Mouse (Mus musculus) limb, embryonic 12.5 days (tissue): ENCODE measurements at regions not wholly inside any gene's neighbourhood (a gene's known extent, or its start where the extent isn't known, plus 50 kb on each side); places are given as distances from the start of the nearest gene placed in this dataset.

ENCODE experiments used
- ATAC-seq: fragments of 200-750 bp; cut with Nextera tagmentation; 2 replicates; pipeline ENCODE4 v1.8.0; 2017; ENCODE audit warnings: low read depth, moderate TSS enrichment; ENCODE audit not compliant: insufficient number of reproducible peaks, insufficient read depth, low FRiP score, low TSS enrichment
- H3K27ac ChIP-seq: fragments of 300-500 bp; sonication (generic); 2 replicates; pipeline ENCODE4 v1.5.1; 2016; ENCODE audit warnings: mild to moderate bottlenecking, moderate library complexity
- H3K27me3 ChIP-seq: fragments of 300-500 bp; sonication (generic); 2 replicates; pipeline ENCODE4 v1.6.1; 2016; ENCODE audit warnings: mild to moderate bottlenecking, moderate library complexity
- H3K36me3 ChIP-seq: fragments of 300-500 bp; sonication (generic); 2 replicates; pipeline ENCODE4 v1.6.1; 2016; ENCODE audit warnings: mild to moderate bottlenecking, moderate library complexity
- H3K4me1 ChIP-seq: fragments of 300-500 bp; sonication (generic); replicated peaks from 2 replicates; pipeline ENCODE4 v1.6.1; 2016
- H3K4me2 ChIP-seq: fragments of 300-500 bp; sonication (generic); 2 replicates; pipeline ENCODE4 v1.6.1; 2016; ENCODE audit warnings: mild to moderate bottlenecking, moderate library complexity
- H3K4me3 ChIP-seq: fragments of 300-500 bp; sonication (generic); replicated peaks from 2 replicates; pipeline ENCODE4 v1.5.1; 2016; ENCODE audit warnings: mild to moderate bottlenecking
- H3K9ac ChIP-seq: fragments of 300-500 bp; sonication (generic); replicated peaks from 2 replicates; pipeline ENCODE4 v1.6.1; 2016; ENCODE audit warnings: mild to moderate bottlenecking, moderate library complexity
- H3K9me3 ChIP-seq: fragments of 300-500 bp; sonication (generic); 2 replicates; pipeline ENCODE4 v1.6.1; 2016; ENCODE audit warnings: mild to moderate bottlenecking, moderate library complexity
- WGBS: fragments of 180-500 bp; shearing (Covaris S2); methylation state at CpG from one replicate; pipeline ENCODE4 v1.1.7; 2016; 5-methylcytosine and 5-hydroxymethylcytosine counted together

GRCm38 (mm10) chr2:106455972-106456371 lies 237.1 kb upstream of the Mpped2 start:
- WGBS = 80% methylated on average over 3 of the region's 3 CpGs
- Histone ChIP-seq H3K4me3 (no peak overlapping the region), H3K4me2 (no peak overlapping the region), H3K36me3 (no peaks in the 10 kb centered on the region), H3K9me3 (no peaks in the 10 kb centered on the region), H3K27ac (no peak overlapping the region), H3K4me1 (peaks cover 6% of the 10 kb centered on the region), H3K27me3 (no peaks in the 10 kb centered on the region), H3K9ac (no peak overlapping the region)
- no peak for ATAC-seq

DNA sequence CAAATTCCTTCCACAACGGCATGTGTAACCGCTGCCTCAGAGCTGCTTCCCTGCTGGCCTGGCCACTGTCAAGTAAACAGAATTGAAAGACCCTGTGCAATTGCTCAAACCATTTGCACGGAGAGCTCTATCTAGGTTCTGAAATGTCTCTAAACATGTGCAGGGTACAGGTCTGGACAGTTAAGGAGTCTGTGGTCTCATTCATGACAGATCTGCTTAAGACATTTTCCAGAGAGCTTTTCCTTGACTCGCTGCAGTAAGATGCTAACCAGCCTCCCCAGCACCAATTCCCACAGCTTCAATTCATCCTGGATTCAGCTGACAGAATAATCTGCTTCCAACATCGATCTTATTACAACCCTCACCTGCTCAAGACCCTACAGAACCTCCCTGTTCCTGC lies 235.1 kb upstream of the Mpped2 start:
- Histone ChIP-seq H3K4me3 (no peak overlapping the region), H3K4me2 (no peak overlapping the region), H3K4me1 (peaks cover 23% of the 10 kb centered on the region), H3K27me3 (no peaks in the 10 kb centered on the region), H3K27ac (peak overlapping the region; percentile 41; the same call in 1 of the 2 replicates), H3K9ac (no peak overlapping the region), H3K9me3 (no peaks in the 10 kb centered on the region), H3K36me3 (no peaks in the 10 kb centered on the region)
- 43% methylated on average over 5 of the region's 5 CpGs for WGBS
- ATAC-seq = no peak

- WGBS = 14% methylated on average over 8 of the region's 8 CpGs
- no peaks in the 10 kb centered on the region for H3K36me3 ChIP-seq
- no peak overlapping the region for H3K27ac ChIP-seq
- H3K4me3 ChIP-seq = no peak overlapping the region
- H3K27me3 ChIP-seq = no peaks in the 10 kb centered on the region
- peaks cover 23% of the 10 kb centered on the region for H3K4me1 ChIP-seq
- no peaks in the 10 kb centered on the region for H3K9me3 ChIP-seq
- 0 out of 2 replicates have a peak, but pooled peaks have one; percentile 13 for ATAC-seq
- H3K9ac ChIP-seq = no peak overlapping the region
- peak overlapping the region; percentile 23 for H3K4me2 ChIP-seq
Measured at GRCm38 (mm10) chr2:106461021-106461420, 232.0 kb upstream of the Mpped2 start.

- Histone ChIP-seq H3K9ac (no peak overlapping the region), H3K4me1 (peaks cover 23% of the 10 kb centered on the region), H3K4me3 (no peak overlapping the region), H3K36me3 (no peaks in the 10 kb centered on the region), H3K27me3 (no peaks in the 10 kb centered on the region), H3K9me3 (no peaks in the 10 kb centered on the region), H3K4me2 (peak overlapping the region; percentile 23), H3K27ac (peak overlapping the region; percentile 50; the same call in 1 of the 2 replicates)
- WGBS = 32% methylated on average over 7 of the region's 7 CpGs
- 0 out of 2 replicates have a peak, but pooled peaks have one; percentile 45 for ATAC-seq
Measured at GRCm38 (mm10) chr2:106461490-106461889, 231.6 kb upstream of the Mpped2 start.

- no peaks in the 10 kb centered on the region for H3K27me3 ChIP-seq
- H3K4me3 ChIP-seq = no peak overlapping the region
- peaks cover 23% of the 10 kb centered on the region for H3K4me1 ChIP-seq
- peak; percentile 45; the same call in 1 of the 2 replicates for ATAC-seq
- H3K9ac ChIP-seq = no peak overlapping the region
- 10% methylated on average over 12 of the region's 12 CpGs for WGBS
- H3K36me3 ChIP-seq = no peaks in the 10 kb centered on the region
- no peaks in the 10 kb centered on the region for H3K9me3 ChIP-seq
- peak overlapping the region; percentile 50; the same call in 1 of the 2 replicates for H3K27ac ChIP-seq
- H3K4me2 ChIP-seq = peak overlapping the region; percentile 23; the same call in 1 of the 2 replicates
Measured at GRCm38 (mm10) chr2:106461973-106462637, 231.0 kb upstream of the Mpped2 start.

- no peak for ATAC-seq
Measured at GRCm38 (mm10) chr2:106465055-106465454, 228.0 kb upstream of the Mpped2 start.

GRCm38 (mm10) chr2:106465831-106466230 lies 227.2 kb upstream of the Mpped2 start:
- H3K9me3 ChIP-seq = no peaks in the 10 kb centered on the region
- no peak for ATAC-seq
- H3K27me3 ChIP-seq = no peaks in the 10 kb centered on the region
- H3K9ac ChIP-seq = no peak overlapping the region
- H3K4me3 ChIP-seq = no peak overlapping the region
- 81% methylated on average over 3 of the region's 3 CpGs for WGBS
- peaks cover 19% of the 10 kb centered on the region for H3K4me1 ChIP-seq
- no peak overlapping the region for H3K27ac ChIP-seq
- H3K36me3 ChIP-seq = no peaks in the 10 kb centered on the region
- H3K4me2 ChIP-seq = no peak overlapping the region

More at GRCm38 (mm10) chr2:106465055-106465454, 228.0 kb upstream of the Mpped2 start:
- Histone ChIP-seq H3K9me3 (no peaks in the 10 kb centered on the region), H3K27me3 (no peaks in the 10 kb centered on the region), H3K27ac (no peak overlapping the region), H3K4me1 (peaks cover 21% of the 10 kb centered on the region), H3K9ac (no peak overlapping the region), H3K4me2 (no peak overlapping the region), H3K36me3 (no peaks in the 10 kb centered on the region), H3K4me3 (no peak overlapping the region)
- WGBS = 76% methylated on average over 3 of the region's 3 CpGs

- ATAC-seq = no peak
- Histone ChIP-seq H3K9ac (no peak overlapping the region), H3K9me3 (no peaks in the 10 kb centered on the region), H3K4me3 (no peak overlapping the region), H3K4me1 (no peaks in the 10 kb centered on the region), H3K4me2 (no peak overlapping the region), H3K27me3 (no peaks in the 10 kb centered on the region), H3K36me3 (no peaks in the 10 kb centered on the region), H3K27ac (no peak overlapping the region)
- 84% methylated on average over 2 of the region's 2 CpGs for WGBS
Measured at GRCm38 (mm10) chr2:106469196-106469595, 223.9 kb upstream of the Mpped2 start.

DNA sequence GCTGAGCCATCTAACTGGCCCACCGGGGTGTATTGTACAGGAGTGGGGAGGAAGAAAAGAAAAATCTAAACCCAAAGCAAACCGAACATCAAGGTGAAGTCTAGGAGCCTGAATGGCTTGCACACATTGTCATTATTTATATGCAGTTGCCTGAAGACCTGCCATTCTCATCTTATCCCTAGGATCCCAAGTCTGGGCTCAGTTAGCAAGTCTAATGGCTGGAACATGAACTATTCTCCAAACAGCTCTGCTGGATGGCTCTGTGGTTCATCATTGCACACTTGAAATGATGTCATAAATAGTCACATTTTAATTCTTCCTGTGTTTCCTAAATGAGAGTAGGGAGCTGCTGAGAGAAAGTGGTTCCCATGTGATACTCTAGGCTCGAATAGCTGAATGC lies 219.6 kb upstream of the Mpped2 start:
- H3K4me3 ChIP-seq = no peak overlapping the region
- peak; percentile 68 for ATAC-seq
- no peaks in the 10 kb centered on the region for H3K36me3 ChIP-seq
- H3K9ac ChIP-seq = no peak overlapping the region
- no peak overlapping the region for H3K4me2 ChIP-seq
- no peaks in the 10 kb centered on the region for H3K27me3 ChIP-seq
- H3K4me1 ChIP-seq = no peaks in the 10 kb centered on the region
- WGBS = 59% methylated on average over 3 of the region's 3 CpGs
- no peaks in the 10 kb centered on the region for H3K9me3 ChIP-seq
- H3K27ac ChIP-seq = no peak overlapping the region

DNA sequence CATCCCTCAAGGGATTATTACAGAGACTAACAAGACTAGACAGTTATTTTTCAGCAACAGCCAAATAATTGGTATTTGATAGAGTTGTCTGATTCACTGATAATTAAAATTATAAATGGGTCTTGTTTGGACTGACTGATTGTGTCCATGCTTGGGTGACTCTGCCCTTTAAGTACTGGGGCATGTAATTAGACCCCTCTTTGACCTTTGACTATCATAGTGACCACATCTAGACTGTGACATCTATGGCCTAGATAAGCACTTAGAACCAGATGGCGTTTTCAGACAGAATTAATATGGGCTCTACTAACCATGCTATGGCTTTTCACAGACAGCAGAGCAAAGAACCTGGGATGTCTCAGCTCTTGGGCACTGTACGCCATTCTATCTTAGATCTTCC lies 215.1 kb upstream of the Mpped2 start:
- Histone ChIP-seq H3K4me3 (no peak overlapping the region), H3K27me3 (no peaks in the 10 kb centered on the region), H3K4me2 (no peak overlapping the region), H3K9me3 (no peaks in the 10 kb centered on the region), H3K9ac (no peak overlapping the region), H3K36me3 (no peaks in the 10 kb centered on the region), H3K27ac (no peak overlapping the region), H3K4me1 (no peaks in the 10 kb centered on the region)
- WGBS = 70% methylated on average over 2 of the region's 2 CpGs
- ATAC-seq = no peak

DNA sequence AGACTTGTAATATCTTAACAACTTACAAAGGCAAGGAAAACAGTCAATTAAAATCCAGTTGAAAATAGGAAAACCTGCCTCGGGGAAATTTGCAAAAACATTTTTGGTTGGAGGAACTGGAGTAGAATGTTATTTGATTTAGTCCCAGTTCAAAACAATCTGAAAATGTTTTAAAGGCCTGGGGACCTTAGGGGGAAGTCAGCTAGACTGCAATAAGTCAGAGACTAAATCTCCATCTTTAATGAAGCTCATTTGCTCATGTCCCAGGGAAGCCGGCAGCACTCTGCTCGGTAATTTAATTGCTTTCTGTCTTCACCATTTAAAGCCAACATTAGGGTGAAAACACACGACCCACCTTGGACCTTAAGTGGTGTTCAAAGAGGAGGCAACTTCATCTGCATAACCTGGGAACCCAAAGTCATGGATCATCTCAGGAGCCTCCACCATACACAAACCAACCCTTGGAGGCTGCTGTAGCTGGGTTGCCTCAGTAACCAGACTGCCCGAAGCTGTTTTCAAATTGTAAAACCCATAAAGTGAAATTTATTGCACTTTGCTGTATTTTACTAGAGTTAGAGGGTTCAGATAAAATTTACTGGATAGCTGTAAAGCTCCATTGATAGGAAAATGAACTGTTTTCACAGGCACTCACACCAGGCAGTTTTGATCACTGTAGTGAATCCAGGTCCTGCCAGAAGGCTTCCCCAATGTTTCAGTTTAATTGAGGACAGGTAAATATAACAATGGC lies 205.6 kb upstream of the Mpped2 start:
- no peak overlapping the region for H3K9ac ChIP-seq
- peaks cover 36% of the 10 kb centered on the region for H3K4me1 ChIP-seq
- H3K36me3 ChIP-seq = no peaks in the 10 kb centered on the region
- peak; percentile 79; the same call in 1 of the 2 replicates for ATAC-seq
- peak overlapping the region; percentile 74 for H3K27ac ChIP-seq
- H3K9me3 ChIP-seq = no peaks in the 10 kb centered on the region
- 17% methylated on average over 5 of the region's 5 CpGs for WGBS
- no peak overlapping the region for H3K4me3 ChIP-seq
- H3K27me3 ChIP-seq = peaks cover 5% of the 10 kb centered on the region; the same call in 1 of the 2 replicates
- peak overlapping the region; percentile 32 for H3K4me2 ChIP-seq
